Mouse (Mus musculus) frontal cortex, postnatal 14 days (tissue): ENCODE data around the gene Prss57.

ENCODE experiments used
- DNase-seq, 2 experiments: peaks; one replicate each; pipeline ENCODE4 v3.0.0; 2022; ENCODE audit warnings: low spot score in 2 of 2

Gene Prss57

DNA sequence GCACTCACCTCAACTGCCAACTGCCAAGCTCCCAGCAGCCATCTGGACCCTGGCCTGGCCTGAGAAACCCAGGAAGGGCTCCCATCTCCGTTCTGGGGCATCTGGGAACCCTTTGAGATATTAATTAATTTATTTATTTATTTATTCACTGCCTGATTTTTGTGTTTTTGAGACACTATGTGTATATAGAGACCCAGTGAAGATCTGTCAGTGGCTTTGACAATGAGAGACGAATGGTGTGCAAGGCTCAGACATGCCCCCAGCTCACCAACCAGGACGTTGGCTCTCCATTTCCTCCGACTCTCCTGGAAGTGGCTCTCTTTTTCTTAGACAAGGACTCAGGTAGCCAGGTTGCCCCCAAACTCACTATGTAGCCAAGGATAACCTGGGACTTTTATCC lies at the start of gene Prss57:
TSS of gene Prss57 (minus strand) at position 101 of the 400 bp plus-strand sequence.
- no peak for DNase-seq

DNA sequence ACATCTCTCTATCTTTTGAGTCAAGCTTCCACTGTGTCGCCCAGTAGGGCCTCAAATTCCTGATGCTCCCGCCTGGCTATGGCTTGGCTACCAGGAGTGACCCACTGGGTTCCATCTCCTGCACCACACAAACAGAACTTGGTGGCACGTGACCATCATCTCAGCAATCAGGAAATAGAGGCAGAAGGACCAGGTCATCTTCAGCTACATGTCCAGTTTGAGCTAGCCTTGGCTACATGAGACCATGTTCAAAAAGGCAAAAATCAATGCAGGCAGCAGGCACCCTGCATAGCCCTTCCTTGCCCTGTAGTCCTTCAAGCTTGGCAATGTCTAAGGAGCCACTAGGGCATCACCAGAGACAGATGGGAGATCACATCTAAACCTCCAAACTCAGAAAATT lies 49.3 kb upstream of the Prss57 start:
- DNase-seq: no peak

DNA sequence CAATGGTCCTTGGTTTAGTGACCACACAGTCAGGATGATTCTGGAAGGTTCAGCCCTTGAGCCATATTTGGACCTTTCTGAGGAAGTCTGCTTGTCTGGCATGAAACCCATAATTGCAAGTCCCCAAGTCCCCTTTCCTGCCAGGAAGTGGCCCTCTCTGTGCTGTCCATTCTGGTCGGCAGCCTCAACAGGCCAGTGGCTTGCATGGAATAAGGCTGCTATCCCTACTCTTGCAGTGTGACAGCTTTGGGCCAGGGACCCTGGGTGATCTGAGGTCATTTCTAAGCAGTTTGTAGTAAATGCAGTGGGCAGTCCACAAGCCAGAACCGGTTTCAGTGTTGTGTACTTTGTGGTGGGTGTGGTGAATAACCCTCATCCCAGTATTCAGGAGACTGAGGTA lies 47.4 kb upstream of the Prss57 start:
- no peak for DNase-seq

DNA sequence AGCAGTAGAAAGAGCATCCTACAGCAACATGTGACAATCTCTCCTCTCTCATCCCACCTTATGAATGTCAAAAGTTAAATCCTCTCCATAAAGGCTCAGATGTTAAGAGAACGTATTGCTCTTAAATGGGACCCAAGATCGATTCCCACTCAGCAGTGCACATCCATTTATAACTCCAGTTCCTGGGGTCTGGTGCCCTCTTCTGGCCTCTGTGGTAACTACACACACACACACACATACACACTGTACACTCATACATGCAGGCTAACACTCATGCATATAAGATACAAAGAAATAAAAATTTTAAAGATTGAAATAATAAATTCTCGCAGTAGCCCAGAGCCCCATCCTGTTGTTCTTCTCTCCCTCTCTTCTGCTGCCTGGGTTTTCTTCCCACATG lies 46.2 kb upstream of the Prss57 start:
- DNase-seq: no peak

DNA sequence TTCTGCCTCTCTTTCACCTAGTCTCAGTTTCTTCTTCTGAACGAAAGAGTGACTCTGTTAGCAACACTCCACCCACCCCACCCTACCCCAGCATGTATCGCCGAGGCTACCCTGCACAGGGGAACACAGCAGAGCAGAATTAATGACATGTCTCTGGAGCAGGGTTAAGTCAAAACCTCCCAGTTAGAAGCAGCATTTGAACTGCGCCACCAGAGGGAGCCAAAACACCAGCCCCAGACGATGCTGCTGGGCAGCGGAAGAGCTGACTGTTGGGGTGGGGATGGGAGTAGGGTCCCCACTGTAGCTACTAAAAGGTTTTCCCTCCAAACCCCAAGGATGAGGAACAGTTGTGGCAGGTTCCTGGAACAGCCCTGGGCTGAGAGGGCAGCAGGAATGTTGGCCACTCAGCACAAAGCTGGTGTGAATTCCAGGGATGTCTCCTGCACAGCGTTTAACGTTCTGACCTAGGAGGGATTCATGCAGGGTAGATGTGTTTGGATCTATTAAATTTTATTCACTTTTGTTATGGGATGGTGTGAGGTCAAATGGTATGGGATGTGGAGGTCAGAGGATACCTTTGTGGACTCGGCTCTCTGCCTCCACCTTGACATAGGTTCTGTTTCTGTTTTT lies 44.1 kb upstream of the Prss57 start:
- DNase-seq: peak in 1 of 2 experiments; percentile 59

DNA sequence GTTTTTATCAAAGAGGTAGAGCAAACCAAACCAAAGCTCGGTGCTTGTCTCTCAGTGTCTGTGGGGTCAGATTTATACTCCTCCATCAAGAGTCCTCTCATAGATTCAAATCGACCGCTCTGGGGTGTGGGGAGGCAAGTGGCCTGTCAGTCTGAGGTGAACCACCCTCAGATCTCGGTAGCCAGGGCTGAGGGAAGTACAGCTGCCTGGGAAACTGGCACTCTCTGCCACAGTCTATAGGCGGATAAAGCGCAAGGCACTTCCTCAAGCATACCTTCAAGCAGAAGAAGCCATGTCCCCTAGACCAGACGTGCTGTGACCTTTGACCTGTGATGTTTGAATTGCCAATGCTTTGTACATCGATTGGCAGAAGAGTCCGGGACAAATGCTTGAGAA lies 42.0 kb upstream of the Prss57 start:
- no peak for DNase-seq

DNA sequence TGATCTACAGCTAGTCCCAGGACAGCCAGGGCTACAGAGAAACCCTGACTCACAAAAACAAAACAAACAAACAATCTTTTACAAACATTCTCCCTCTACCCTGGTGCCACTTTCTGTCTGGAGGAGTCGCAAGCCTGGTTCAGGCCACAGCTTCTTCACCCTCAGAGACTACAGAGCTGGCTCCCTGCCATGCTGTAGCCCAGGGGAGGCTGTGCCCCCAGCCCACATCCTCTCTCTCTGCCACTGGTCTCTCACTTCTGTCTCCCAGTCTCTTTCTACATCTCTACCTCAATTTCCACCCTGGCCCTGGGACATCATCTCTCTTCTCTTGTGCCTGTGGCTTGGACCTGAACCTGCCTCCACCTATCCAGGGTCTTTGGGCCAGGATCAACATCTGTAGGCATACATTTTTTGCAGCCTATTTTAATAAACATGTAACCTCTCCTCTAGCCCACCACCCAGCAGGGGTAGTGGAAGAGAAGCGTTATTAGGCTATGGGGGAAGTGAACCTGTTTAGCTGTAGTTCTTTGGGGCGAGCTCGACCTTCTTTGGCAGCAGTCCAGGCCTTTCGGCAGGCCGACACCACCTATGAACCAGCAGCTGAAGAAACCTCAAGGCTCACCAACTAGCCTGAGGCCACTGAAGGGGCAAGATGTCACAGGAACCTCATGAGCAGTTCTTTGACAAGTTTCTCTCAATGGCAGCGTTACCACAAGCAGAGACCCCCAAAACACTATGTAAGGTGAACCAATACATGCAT lies 41.4 kb upstream of the Prss57 start:
- no peak for DNase-seq

DNA sequence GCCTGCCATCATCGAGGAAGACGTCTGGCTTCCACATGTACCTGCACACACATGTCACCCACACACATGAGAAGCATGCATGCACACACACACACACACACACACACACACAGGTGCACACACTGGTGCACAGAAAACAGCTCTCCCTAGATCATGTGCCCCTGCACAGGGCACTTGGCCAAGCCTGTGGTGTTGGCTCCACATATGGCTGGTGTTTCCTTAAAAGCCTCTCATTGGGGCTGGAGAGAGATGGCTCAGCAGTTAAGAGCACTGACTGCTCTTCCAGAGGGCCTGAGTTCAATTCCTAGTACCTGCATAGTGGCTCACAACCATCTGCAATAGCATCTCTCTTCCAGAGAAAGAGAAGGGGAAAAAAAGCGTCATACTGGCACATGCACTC lies 40.8 kb upstream of the Prss57 start:
- DNase-seq: no peak

DNA sequence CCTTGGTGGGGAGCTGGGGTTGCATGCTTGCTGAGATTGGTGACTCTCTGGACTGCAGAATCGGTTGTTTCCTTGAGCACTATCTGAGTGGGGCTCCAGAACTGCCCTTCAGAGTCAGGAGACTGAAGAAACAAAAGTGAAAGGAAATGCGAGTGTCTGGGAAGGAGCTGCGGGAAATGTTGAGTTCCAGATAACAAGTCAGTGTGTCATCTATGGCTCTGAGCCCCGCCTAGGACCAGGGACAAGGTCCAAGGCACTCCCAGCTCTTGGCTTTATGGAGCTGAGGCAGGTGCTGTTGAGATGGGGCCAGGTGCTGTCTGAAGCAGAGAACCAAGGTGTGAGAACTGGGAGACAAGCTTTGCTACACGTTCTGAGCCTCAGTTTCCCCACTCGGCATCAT lies 33.7 kb upstream of the Prss57 start:
- no peak for DNase-seq

DNA sequence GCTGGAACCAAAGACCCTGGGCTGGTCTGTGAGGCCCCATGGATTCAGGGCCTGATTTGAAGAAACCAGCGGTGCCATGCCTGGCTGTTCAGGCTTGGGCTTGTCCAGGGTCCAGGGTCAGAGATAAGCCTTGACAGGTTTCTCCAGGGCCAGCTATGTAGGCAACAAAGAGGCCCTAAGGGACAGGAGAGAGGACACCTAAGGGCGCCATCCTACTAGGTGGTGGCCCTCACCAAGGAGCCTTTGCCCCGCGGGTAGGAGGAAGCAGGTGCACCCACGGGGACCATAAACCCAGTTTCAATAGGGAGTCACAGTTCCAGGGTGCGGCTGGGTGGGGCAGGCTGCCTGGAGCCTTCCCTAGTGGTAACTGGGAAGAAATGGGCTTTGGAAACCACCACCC lies 32.2 kb upstream of the Prss57 start:
- no peak for DNase-seq

DNA sequence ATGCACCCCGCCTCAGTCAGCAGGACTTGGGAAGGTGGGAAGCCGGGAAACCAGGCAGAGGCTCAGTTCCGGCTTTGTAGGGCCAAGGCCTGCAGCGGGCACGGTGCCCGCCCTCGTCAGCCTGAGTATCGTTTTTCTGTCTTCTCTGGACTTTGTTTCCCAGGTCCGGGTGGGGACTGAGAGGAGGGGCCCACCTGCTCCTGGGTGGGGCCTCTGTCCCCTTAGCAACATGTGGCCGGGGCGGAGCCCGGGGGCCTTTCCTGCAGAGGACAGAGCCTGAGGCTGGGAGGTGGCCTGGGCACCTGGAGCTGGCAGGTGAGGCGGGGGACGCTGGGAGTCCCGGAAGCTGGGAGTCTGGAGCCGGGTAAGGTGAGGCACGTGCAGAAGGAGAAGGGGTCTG lies 31.6 kb upstream of the Prss57 start:
- no peak for DNase-seq

DNA sequence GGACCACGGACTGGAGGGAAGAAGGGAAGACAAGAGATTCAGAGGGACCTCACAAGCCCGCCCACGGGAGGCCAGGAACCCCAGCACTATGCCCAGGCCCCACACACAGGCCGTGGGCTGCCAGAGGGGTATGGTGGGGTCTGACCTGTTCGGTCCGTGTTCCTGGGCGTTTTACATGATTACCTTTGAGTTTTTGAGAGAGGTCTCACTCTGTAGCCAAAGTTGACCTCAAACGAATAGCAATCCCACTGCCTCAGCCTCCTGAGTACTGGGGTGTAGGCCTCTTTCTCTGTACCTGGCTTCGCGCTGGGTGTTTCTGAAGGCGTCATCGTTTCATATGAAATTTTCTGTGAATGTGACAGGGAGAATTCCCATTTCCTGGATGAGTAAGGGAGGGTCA lies 31.0 kb upstream of the Prss57 start:
- DNase-seq: no peak

DNA sequence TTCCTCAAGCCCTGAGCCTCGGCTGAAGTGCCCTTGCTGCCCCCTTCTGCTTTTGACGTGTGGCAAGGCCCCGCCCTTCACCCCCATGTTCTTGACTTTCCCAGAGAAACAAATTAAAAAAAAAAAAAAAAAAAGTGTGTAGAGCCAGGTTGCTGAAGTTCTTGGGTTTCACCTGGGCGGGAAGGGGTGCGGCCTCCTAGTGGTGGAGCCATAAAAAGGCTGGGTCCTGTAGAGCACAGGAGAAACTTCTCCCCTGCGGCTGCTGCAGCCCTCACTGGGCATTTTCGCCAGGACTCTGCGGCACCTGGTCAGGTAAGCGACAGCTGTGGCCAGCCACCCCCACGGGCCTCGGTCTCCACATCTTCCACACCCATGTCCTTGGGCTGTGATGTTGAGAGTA lies 30.0 kb upstream of the Prss57 start, which contains the start of gene Misp:
TSS of gene Misp (plus strand) at position 208 of the 400 bp plus-strand sequence.
- DNase-seq: no peak

DNA sequence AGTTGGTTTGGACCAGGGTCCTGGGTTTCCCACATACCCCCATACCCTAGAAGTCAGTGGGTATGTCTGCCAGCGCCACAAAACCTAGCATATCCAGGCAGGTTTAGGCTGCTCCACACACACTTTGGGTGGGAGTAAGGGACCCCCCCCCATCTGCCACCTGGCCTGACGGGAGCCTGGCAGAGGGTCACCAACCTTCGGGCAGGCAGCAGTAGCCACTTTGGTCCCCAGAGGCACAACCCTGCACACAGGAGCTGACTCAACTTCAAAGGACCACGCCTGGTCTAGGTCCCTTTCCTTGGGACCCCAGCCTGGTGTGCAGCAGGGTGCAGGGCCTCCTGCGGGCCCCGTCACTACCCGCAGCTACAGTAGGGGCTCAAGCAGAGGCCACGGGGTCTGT lies 29.5 kb upstream of the Prss57 start:
- DNase-seq: no peak

DNA sequence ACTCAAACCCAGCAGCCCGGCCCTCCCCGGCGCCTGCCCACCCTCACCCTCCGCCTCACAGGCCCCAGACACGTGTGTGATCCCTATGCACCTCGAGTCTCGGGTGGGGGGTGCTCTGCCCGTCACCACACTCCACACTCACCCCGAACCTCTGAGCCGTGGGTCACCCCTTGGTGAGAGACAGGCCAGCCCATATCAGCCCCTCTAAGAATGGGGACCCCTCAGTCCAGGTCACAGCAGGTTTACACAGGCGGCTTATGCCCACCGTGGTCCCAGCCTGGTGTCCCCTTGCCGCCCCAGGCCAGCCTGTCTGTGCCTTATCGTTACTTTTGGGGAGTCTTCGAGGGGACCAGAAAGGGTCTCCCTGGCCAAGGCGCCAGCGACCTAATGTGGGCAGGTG lies 28.8 kb upstream of the Prss57 start:
- DNase-seq: no peak

DNA sequence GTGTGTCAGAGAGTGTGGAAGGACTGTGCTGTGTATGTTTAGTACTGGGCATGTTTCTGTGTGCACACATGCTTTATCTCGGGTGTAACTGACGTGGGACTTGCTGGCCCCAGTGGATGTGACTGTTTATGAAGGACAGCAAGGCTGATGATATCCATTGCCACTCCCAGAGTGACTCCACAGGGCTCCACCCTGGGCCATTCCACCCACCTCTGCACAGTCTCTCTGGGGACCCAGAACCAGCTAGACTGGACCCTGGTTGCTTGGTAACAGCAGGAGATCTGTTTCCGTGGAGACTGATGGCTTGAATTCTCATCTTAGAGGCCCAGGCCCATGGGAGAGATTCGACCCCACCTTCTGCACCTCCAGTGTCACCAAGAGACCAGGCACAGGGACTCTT lies 27.5 kb upstream of the Prss57 start:
- no peak for DNase-seq

DNA sequence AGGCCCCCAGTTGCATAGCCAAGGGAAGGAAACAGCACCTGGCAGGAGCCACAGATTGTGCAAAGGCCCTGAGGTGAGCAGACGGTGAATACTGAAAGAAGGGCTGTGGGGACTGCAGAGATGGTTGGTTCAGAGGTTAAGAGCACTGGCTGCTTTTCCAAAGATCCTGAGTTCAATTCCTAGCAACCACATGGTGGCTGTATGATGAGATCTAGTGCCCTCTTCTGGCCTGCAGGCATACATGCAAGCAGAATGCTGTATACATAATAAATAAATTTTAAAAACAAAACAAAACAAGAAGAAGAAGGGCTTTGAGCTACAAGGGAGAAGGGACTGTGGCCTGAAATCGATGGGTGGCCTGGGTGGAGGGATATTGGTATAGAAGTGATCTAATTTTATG lies 26.4 kb upstream of the Prss57 start:
- DNase-seq: no peak

DNA sequence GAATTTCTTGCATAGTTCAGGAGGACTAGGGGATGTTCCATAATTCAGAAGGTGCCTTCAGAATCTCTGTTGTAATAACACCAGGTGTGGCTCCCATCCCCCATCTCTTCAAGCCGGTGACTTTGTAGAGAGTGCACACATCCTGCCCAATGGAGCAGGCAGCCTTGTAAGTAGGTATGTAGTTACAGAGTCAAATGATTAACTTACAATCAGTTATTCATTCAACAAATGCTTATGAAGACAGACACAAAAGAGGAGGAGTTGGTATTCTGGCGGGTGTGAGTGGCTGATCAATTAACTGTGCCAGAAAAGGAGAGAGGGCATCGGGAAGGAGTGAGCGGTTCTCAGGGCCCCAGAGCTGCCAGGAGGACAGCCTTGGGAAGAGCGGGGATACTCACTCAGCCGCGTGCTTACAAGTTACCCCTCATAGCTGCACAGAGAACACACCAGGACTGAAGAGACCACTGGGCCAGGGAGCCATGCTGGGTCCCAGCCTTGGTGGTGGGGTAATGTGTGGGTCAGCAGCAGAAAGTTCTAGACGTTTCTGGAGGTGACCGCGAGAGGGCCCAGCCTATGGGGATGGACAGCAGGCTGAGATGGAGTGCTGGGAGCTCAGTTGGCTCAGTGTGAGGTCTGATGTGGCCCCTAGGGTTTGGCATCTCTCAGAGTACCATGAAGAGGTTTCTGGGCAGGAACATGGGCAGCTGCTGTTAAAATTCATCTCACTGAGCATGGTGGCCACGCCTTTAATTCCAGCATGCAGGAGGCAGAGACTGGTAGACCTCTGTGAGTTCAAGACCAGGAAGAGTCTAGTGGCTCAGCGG lies 25.1 kb upstream of the Prss57 start:
- DNase-seq: no peak

DNA sequence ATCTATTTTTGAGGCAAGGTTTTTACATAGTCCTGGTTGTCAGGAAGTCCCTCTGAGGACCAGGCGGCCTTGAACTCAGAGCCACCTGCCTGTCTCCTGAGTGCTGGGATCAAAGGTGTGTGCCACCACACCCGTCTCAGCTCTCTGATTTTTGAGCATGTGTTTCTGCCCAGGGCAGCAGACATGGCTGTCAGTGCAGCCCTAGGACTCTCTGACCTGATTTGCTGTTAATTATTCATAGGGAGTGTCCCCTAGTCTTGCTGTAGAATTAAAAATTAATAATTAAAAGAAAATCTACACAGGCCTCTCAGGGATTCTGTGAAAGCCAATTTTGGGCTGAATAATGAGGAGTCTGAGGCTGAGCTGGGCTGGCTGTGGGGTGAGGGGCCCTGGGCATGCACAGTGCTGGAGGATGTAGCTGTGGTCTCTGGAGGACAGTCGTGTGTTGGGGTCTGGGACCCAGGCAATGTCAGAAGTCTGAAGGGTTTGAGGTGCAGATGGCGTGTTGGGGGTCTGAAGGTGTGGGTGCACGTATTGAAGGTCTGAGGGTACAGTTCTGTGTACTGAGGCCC lies 23.6 kb upstream of the Prss57 start:
- no peak for DNase-seq

DNA sequence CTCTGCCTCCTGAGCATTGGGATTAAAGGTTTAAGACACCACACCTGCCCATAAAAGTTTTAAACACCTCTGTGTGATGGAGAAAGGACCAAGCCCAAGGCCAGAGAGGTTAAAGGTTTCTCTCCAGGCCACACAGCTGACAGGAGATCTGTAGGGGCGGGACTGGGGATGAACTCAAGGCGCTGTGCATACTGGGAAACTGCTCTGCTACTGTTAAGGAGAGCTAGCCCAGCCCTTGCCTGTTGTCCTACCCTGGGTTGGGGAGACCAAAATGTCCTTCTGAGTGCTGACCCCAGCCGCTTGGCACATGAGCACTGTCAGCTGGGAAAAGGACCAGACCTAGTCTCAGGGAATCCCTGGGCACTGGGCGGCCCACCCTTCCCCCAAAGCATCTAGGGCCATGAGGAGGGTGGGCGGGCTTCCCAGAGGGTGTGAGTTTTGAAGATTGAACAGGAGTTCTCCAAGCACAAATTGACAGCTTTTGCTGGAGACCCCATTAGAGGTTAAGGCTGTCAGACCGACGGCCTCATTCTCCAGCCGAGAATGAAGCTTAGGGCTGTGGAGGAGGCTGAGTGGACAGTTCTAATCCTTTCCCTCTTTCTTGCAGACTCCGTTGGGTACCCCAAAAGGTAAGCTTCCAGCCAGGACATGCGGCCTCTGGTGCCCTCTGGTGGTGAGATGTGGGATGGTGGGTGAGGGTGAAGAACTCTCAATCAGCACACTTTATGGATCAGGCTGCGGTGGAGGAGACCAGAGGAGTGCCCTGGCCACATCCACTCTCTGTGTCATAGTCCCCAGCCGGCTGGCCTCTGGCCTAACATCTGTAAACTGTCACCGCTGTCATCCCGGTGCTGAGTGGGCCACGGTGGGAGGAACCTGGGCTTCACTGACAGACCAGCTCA lies 21.2 kb upstream of the Prss57 start:
- DNase-seq: peak; percentile 72 to 87

DNA sequence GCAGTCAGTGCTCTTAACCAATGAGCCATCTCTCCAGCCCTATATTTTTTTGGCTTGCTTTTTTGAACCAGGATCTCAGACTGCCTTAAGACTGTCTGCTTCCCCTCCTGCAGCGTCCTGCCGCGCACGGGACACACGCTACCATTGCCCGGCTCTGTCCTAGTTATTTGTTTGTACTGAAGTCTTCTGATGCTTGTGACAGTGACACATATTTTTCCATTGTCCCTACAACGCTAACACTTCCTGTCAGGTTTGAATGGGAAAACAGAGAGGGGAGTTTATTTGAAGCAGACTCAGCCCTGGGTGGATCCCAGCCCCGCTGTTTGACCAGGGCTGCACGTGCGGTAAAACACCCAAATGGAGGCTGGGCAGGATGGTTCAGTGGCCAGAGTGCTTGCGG lies 18.0 kb upstream of the Prss57 start:
- DNase-seq: no peak
